Mouse (Mus musculus) spleen, adult 18-20 months (tissue): ENCODE data around the gene Tanc2.

Experiments used
- DNase-seq, 2 experiments: peaks; one replicate each; pipeline ENCODE4 v3.0.0; 2022; ENCODE audit warnings: mixed read lengths in 2 of 2

The Tanc2 gene

DNA sequence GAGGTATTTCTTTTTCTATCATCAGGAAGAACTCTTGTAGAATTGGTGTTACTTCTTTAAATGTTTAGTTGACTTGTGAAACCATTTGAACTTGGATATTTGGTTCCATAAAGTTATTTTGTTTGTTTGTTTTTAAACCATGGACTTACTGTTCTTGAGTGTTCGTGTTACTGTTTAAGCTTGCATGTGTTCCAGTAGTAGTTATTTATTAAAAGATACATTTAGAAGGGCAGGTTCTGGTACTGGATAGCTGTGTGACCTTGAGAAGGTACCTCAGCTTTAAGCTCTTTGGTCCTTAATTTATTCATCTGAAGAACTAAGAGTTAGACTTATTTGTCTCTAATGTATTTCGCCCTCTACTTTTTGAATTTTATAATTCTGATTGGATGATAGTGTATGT is 64.8 kb downstream of the Tanc2 start:
- no peak for DNase-seq

DNA sequence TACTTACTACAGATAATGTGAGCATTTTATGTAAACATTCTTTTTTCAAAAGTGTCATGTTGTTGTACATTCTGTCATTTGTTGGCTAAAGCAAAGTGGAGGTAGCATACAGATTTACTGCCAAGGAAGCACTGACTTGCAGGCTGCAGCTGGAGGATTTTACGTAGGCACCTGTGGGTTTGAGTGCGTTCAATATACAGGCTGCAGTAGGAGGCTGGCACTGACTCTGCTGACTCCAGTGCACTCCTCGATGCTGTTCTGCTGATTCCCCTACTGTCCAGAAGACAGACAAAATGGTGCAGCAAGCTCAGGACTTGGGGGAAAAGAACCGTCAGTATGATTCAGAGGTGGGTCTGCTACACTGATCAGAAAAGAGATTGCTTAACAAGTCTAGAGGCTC is 65.5 kb downstream of the Tanc2 start:
- no peak for DNase-seq

DNA sequence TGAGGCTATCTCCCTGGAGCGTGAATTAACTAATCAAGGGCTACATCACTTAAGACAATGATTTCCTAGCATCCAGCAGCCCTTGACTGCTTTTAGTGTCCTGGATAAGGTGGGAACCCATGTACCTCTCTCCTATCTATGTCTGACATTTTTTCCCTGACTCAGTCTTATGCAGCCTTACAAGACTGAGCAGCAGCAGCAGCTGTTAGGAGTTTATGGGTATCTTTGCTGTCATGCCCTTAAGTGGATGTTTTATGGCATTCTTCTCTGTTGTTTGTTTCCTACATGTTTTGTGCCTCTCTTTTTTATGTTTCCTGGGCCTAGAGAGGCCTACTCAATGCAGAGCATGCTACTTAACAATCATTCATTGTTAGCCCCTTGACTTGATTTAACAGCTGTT is 78.1 kb downstream of the Tanc2 start:
- DNase-seq = no peak

DNA sequence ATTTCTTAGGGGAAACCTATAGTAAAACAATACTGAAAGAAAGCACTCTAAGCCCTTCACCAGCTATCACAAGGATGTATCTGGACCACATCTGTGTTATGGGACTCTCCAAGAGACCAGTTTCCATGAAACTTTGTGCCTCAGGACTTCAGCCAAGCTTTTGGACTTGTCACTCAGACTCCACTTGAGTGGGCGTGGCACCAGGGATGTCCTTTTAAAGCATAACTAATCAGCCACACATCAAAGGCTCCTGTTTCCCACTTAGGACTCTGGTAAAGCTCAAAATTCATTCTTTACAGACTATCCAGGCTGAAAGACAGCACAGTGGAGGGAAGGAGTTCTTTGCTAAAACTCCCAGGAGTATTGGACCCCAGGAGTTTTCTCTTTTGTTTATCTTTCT is 89.2 kb downstream of the Tanc2 start:
- no peak for DNase-seq

DNA sequence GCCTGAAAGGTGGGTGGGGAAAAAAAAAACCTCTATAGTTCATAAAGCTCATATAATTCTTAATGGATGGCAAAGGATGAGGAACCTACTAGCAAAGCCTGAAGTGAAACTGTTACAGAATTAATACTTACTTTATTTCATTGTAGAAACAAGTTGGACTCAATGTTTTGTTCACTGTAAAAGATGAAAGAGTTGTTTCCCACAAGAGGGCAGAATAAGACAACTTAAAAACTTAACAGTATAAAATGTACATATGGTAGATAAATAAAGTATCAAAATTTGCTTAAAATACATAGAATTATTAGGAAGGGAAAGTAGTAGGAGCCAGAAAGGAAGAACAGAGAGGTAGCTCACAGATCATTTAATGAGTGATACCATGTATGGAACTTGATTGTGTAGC is 95.0 kb downstream of the Tanc2 start:
- DNase-seq = no peak

DNA sequence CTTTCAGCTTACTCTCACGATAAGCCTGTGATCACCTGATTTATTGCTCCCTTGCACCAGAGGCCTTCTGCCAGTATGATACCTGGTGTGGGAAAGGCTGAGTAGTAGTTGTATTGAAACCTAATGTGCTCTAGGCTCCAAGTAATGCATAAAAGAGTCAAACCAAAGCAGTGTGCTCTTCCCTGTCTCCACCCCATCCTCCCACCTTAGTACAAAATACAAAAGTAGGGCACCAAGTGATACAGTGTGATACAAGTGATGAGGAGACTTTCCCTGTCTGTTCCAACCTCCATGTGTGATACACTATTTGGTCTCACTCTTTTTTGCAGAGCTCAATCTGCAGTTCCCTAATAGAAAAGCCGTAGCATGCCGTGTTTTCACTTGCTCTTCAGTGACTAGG is 110.7 kb downstream of the Tanc2 start:
- no peak for DNase-seq

DNA sequence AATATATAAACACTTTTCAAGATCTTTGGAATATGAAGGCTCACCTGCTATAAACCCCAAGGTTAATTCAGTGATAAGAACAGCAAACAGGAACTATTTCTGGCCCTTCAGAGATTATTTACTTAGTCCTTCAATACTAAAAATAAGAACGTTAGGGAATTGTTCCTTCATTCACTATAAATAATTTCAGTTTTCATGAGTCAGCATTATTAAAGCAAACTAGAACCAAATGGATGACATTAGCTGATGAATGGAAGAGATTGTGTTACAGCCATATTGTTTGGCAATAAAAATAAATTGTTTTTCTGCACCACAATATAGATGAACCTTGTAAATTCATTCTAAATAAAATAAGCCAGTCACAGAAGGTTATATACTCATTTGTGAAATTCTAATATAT is 129.9 kb downstream of the Tanc2 start:
- no peak for DNase-seq

DNA sequence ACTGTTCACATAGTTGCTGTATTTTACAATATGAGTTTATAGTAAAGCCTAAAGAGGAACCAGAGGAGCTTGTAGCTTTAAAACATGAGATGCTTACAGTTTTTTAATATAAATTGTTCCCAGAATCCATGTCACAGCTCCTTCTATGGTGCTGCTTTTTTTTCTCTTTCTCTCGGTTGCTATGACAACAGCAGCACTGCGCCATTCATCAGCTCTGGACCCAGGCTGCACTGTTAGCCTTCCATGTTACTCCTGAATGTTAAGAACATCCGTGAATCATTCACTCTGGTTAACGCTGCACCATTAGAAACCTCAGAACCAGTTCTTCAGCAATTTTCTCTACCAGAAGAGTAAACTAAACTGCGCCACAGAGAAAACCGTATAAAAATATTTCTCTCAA is 141.8 kb downstream of the Tanc2 start:
- no peak for DNase-seq

DNA sequence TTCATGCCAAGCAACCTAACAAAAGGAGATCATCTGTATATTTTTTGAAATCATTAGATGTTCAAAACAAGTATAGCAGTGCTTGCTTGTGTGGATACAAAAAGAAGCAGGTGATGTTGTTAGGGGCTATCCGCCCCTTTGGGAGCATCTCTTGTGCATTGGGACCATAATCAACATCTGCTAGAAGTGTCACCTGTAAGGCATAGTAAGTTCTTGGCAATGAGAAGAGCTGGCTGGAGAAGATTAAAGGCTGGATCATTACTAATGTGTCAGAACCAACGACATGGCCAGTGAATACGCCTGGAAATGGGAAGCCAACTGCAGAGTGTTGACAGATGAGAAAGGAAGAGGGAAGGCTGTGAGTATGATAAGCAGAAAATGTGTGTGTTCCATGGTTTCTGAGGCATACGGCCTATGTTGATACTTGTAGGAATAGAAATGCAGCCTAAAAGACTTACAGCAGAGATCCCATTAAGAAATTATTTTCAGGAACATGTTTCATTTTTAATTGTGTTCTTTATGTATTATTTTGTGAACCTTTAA is 142.3 kb downstream of the Tanc2 start:
- DNase-seq = no peak

DNA sequence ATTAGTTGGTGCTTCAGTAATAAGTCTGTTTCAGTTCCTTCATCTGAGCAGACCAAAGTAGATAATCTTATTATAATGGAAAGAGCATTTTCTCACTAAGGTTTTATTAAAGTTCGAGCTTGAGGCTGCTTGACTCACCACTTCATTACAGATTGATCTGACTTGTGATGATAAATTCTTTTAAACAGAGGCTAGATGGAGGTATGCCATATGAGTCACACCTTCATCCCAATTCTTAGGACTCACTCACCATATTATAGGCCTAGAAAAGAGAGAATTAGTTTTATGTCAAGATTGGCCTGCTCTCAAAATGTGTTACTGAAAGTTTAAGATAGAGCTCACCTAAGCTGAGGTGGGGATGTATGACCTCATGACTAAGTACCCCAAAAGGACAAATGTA is 153.4 kb downstream of the Tanc2 start:
- DNase-seq = no peak

DNA sequence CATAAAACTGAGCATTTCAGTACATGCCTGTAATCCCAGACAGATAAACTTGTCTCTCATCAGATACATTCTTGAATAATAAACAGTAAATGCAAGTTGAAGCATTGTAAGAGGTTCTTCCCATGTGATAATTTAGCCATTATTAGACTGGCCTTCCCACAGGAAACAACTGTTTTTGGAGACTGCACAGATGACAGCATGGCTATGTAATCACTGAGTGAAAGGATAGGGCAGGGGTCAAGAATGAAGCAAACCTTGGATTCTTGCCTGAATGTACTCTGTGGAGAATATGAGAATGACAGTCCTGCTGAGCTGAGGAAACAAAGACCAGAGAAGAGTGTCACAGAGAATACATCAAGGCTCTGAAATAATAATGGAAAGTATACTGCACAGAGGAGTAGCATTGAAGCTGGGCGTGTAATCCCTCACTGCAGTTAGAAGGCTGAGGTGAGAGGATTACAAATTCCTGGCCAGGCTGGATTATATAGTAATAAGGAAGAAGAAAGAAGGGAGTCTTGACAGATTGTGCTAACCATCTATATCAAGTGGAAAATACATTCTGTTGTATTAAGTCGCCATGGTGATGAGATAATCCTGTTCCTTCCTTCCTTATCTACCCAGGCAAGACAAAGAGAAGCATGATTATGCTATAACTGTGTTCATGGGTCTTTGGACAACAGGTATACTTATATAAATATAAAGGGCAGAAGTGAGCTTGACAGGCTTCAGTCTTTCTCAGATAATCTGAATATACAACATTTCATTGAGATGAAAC is 159.7 kb downstream of the Tanc2 start:
- DNase-seq = no peak

DNA sequence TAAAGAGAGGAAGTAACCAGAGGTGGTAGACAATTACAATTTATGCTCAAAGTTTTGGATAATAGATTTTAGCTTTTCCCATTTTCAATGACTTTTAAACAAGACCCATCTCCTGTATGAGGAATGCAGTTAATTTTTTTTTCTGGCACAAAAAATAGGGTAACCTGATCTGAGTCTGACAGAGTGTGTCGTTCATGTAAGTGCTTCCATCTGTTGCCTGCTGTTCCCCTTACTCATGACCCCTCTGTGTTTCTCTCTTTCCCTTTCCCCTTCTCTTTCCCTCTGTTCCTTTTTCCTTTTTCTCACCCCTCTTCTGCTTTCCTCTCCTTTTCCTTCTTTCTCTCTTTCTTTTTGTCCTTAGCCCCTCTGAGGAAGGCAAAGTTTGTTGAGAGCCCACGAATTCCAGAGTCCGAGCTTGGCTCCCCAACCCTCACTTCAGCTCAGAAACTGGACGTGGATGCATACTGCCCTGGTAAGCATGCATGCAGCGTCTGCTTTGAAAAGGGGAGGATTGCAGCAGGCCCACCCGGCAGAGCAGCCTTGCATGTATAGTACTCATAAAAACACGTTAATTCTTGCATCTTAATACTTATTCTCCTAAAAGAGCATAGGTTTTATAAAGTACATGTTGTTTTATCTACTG is 168.9 kb downstream of the Tanc2 start:
- DNase-seq = no peak

DNA sequence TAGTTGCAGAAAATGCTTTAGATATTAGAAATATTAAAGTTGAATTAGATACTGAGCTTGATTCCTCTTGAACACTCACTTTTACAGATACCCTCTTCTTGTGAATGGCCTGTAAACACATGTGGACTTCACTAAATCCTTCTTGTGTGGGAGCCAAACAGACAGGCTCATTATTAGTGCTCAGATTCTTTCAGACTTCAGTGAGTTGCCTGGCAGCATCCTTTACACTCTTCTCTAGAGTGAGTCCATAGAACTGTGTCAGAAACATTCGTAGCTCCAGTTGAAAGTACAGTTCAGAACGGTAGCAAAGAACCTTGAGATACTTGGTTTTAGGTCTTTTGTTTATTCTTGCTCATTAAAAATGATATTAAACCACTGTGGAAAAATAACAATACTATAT is 169.6 kb downstream of the Tanc2 start:
- DNase-seq = no peak

DNA sequence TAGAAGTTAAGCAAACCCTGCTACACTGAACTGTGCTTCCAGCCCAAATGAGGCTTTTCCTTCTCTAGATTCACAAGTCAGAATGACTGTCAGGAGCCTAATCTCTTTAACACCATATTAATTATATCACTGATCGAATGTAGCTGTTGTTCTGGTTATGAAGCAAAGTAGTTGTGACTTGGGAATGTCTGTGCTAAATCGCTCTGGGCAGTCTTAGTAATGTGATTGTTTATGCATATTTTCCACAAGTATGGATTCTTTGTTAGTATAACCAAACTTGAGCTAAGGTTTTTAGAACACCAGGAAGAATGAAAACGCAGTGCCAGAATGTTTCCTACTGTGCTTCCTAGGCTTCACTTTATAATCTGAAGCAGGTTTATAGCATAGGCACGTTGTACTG is 170.6 kb downstream of the Tanc2 start:
- DNase-seq = no peak

DNA sequence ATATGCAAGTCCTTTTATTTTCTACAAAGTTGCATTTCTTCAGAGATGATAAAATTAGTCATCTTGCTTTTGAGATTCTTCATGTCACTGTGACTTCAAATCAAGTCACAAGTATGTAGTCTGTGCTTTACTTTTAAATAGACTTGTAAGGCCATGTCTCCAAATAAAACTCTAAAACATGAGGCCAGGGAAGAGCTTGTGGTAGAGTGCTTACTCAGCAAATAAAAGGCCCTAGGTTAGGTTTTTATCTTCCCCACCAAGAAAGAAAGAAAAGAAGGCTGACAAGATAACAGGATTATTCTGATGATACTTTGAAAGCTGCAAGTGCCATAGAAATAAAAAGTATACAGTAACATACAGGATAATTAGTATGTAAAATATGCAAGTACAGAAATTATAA is 188.0 kb downstream of the Tanc2 start:
- DNase-seq = no peak

DNA sequence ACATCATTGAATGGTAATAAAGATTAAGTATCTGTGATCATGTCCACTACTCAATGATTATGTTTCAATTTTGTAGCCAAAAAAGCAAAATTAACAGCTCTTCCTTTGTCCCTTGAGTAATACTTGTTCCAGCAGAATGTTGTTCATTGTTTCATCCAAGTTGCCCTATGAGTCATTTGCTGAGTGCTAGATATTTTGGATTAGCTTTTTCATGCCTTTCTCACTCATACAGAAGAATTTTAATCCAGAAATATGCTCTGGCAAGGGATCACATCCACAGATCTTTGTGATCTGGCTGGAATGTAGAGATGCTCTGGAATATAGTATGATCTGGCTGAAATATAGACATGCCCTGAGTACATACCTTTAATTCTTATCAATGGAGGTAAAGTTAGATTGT is 202.7 kb downstream of the Tanc2 start:
- DNase-seq = no peak

DNA sequence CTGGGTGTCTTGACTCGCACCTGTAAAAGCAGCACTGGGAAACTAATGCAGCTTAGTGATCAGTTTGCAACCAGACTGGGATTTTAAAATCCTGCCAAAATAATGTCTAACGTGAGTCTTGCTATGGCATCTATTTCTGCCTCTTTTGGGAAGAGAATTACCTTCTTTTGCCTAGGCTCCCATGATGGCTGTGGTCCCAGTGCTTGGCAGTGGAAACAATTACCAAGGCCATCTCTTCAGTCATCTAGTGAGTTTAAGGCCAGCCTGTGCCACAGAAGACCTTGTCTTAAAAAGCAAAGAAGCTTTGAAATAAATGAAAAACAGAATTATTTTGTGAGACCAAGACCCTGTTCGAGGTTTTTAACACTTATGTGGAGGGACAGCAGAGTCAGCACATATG is 213.9 kb downstream of the Tanc2 start:
- DNase-seq = no peak

DNA sequence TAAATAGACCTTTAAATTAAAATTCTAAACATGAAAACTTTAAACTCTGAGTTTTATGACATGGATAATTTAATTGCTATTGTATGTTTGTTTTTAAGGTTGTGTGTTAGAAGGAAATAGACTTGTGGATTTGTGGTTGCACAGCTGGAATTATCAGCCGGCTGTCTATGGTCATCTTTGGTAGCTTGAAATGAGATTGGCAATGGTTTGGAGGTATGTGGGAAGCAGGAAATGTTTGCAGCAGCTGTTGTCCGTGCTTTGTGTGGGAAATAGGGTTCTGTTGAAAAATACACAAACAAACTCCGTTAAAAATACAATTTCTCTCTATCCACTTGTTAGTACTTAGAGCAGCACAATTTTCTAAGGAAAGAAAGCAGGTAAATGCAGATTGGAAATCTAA is 215.0 kb downstream of the Tanc2 start:
- no peak for DNase-seq

DNA sequence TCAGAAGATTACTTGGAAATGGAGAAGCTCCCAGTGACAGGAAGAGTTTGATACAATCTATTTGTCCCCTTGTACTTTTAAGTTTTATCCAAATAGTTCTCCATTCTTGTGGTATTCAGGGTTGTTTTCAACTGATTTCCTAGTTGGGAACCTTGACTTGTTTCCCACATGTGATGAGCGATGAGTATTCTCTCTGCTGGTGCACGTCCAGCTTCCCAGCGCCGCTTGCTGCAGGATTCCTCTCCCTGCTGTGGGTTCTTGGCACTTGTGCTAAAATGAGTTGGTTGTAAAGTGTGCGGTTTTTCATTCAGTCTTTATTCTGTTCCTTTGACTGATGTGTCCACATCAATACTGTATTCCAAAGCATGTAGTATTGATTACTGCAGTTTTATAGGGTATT is 217.3 kb downstream of the Tanc2 start:
- DNase-seq = no peak

DNA sequence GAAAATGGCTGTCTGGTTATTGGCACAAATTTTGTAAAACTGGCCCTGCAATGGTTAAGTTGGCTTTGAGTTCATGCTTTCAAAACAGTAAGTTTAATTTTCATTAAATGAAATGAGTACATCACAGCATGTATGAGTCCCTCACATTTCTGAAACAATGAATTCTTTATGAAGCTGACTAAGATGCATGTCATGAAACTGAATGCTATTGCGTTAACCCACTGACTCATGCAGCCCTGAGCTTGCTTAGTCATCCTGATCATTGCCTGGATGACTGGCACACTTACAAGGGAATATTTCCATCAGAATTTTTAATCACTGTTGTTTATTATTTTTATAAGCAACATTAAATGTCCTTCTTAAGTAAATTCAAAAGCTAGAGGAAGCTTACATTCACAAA is 233.5 kb downstream of the Tanc2 start:
- no peak for DNase-seq

DNA sequence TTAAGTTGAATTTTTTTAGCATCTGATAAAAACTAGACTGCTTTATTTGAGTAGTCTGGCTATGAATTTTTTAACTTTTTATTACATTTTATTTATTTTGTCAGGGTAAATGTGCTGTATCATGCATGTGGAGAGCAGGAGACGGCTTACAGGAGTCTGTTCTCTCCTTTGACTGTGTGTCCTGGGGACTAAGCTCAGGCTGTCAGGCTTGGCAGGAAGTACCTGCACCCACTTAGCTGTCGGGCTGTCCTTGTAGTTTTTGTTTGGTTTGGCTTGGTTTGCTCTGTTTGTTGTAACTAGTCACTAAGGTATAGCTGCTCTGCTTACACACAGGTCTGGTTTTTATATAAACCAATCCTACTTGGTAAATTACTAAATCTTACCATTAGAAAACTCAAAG is 234.0 kb downstream of the Tanc2 start:
- DNase-seq = no peak

DNA sequence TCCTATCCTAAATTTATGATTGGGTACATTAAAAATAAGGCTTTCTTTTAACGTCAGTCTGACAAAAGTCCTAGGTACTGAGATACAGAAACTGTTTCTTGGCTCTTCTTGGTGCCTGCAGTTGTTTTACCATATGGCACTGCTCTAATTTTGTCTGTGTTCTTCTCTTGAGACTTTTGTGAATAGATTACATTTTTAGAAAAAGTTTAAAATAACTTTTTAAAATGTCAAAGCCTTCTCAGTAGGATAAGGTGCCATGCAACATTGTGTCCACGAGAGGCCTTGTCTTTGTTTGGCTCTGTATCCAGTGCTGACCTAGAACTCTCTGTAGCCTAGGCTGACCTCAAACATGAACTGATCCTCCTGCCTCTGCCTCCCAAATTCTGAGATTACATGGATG is 238.4 kb downstream of the Tanc2 start:
- no peak for DNase-seq

DNA sequence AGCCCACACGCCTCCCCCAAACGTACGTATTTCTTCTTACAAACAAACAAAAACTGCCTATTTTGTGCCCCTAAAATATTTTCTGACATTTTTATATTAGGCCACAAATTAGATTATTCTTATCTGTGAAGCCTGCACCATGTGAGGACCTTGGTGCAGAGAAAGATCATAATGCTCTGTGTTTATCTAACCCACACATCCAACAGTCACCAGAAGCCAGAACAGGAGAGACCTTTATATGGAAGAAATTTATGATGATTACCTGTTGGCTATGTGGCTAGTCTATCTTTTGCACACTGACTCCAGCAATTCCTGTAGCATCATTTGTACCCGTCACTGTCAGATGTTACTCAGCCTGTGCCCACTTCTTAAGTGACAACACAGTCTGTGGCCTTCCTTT is 245.4 kb downstream of the Tanc2 start:
- DNase-seq = no peak

DNA sequence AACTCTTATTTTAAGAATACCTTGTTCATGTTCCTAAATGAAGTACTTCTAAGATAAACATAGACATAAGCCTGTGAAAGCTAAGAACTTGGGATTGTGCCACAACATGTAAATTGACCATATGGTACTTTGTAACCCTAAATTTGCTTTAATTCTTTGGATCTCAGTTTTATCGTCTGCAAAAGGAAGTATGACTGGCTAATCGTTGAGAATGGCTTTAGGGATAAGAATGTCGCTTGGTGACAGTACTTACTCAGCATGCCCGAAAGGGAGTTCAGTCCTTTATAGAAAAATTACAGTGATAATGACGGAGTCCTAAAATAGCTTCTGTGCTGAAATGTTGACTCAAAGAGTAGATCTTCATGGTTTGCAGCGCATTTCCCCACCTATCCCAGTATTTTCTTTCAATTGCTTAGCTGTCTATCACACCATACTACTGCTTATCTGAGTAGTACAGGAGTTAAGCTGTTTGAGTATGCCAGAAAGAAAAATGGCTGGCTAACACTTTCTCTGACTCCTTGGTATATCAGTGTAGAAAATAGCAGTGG is 246.6 kb downstream of the Tanc2 start:
- DNase-seq = no peak
